Mouse (Mus musculus) layer of hippocampus, adult 2 months (tissue): ENCODE results near the gene Icam4. TPM values are rescaled to one million over a fixed set of nuclear protein-coding genes. Genes with fewer than 3 reads are reported as not detected.
"Not testable (repeated sequence)": the region's sequence is repeated elsewhere in the genome, so short reads cannot be mapped to it uniquely, and the experiment has no call there.

Experiments
- DNase-seq, 2 experiments: peaks; one replicate each; pipeline ENCODE4 v3.0.0; 2022; ENCODE audit warnings: low spot score in 2 of 2
- H3K27ac ChIP-seq: fragments of 200-600 bp; 2 replicates; pipeline ENCODE4 v1.8.1; 2022
- H3K4me3 ChIP-seq: fragments of 200-600 bp; 2 replicates; pipeline ENCODE4 v1.8.1; 2022; ENCODE audit warnings: mild to moderate bottlenecking
- CTCF ChIP-seq: fragments of 200-600 bp; conservative IDR thresholded peaks from 2 replicates; pipeline ENCODE4 v1.8.1; 2022; ENCODE audit warnings: antibody characterized with exemption, mild to moderate bottlenecking, moderate library complexity
- total RNA-seq, 2 experiments: library from RNA; stranded (reverse); gene quantifications; 2 replicates each; pipeline ENCODE4 v1.2.3; 2021

Icam4 gene
- total RNA-seq, 2 experiments from 2014 or later: 0.83 to 0.84 TPM

GRCm38 (mm10) chr9:21001651-21002200, 27.4 kb upstream of the Icam4 start:
- Histone ChIP-seq H3K27ac (no peak overlapping the region; the same call in 1 of the 2 replicates), H3K4me3 (peak overlapping the region; percentile 74; the same call in 1 of the 2 replicates)
- no peak for TF ChIP-seq CTCF
- DNase-seq: no peak

- DNase-seq: no peak
- TF ChIP-seq CTCF: no peak
- Histone ChIP-seq H3K4me3 (peak overlapping the region; percentile 74), H3K27ac (peak overlapping the region; percentile 94)
Measured at GRCm38 (mm10) chr9:21002270-21002626, 26.9 kb upstream of the Icam4 start.

- peak; percentile 88 to 94 for DNase-seq
- peak; percentile 16; the same call in 1 of the 2 replicates for TF ChIP-seq CTCF
- Histone ChIP-seq H3K27ac (peak within 1 kb of the TSS; percentile 94), H3K4me3 (peak within 1 kb of the TSS; percentile 74)
Measured at GRCm38 (mm10) chr9:21002627-21003551, 26.3 kb upstream of the Icam4 start, which contains the start of gene Mrpl4. Gene Mrpl4 (plus strand): TSS chr9:21002738.

GRCm38 (mm10) chr9:21007313-21007952, 21.7 kb upstream of the Icam4 start:
- no peak overlapping the region for H3K27ac ChIP-seq
- no peak overlapping the region for H3K4me3 ChIP-seq
- DNase-seq: no peak
- TF ChIP-seq CTCF: no peak

- no peak for DNase-seq
- TF ChIP-seq CTCF: peak; percentile 61
- no peak overlapping the region for H3K27ac ChIP-seq
- H3K4me3 ChIP-seq: no peak overlapping the region
Measured at GRCm38 (mm10) chr9:21008007-21008406, 21.2 kb upstream of the Icam4 start.

- no peak for TF ChIP-seq CTCF
- no peak overlapping the region for H3K4me3 ChIP-seq
Measured at GRCm38 (mm10) chr9:21010362-21010761, 18.8 kb upstream of the Icam4 start.

GRCm38 (mm10) chr9:21010939-21011541, 18.1 kb upstream of the Icam4 start:
- DNase-seq, H3K27ac ChIP-seq, H3K4me3 ChIP-seq: not testable (repeated sequence)
- TF ChIP-seq CTCF: peak; percentile 19; the same call in 1 of the 2 replicates

More at GRCm38 (mm10) chr9:21010362-21010761, 18.8 kb upstream of the Icam4 start:
- no peak for DNase-seq
- H3K27ac ChIP-seq: no peak overlapping the region

- no peak for TF ChIP-seq CTCF
- peak overlapping the region; percentile 46; the same call in 1 of the 2 replicates for H3K27ac ChIP-seq
- H3K4me3 ChIP-seq: no peak overlapping the region
- no peak for DNase-seq
Measured at GRCm38 (mm10) chr9:21011846-21012312, 17.3 kb upstream of the Icam4 start.

GRCm38 (mm10) chr9:21012368-21012767, 16.8 kb upstream of the Icam4 start:
- Histone ChIP-seq H3K27ac (peak overlapping the region; percentile 46; the same call in 1 of the 2 replicates), H3K4me3 (no peak overlapping the region)
- TF ChIP-seq CTCF: peak; percentile 38
- no peak for DNase-seq

GRCm38 (mm10) chr9:21014691-21015570, 14.2 kb upstream of the Icam4 start:
- TF ChIP-seq CTCF: no peak
- H3K27ac ChIP-seq: peak overlapping the region; percentile 51; the same call in 1 of the 2 replicates
- H3K4me3 ChIP-seq: peak overlapping the region; percentile 46
- no peak for DNase-seq

GRCm38 (mm10) chr9:21015571-21016130, 13.5 kb upstream of the Icam4 start, which contains the start of gene Icam1:
Gene Icam1 (plus strand): TSS chr9:21015985.
- TF ChIP-seq CTCF: no peak
- Histone ChIP-seq H3K27ac (peak within 1 kb of the TSS; percentile 51; the same call in 1 of the 2 replicates), H3K4me3 (peak within 1 kb of the TSS; percentile 46)
- DNase-seq: no peak
